25 mouse cellular contexts compared by ENCODE assay signal in the genomic region with DNA sequence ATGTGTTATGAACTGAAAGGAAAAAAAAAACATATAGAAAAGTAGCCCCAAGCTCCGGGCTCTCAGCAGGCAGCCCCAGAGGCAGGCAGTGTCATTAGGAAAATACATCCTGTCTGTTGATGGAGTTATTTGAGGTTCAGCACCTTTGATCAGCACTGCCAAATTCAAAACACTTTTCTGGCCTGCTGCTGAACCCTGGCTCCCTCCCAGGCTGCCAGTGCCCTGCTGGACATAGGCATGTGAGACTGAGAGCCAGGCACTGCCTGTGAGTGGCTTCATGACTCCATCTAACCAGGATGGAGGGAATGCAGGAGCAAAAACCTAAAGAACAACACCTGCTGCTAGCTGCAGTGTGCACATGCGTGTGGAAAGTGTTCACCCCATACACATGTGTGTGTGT.
DNase-seq lines count a peak whose midpoint lies in the region; ATAC-seq lines count a peak whose summit lies in the region.
"Had no signal": no experiment of that assay in that cellular context is flagged by ENCODE, and none has a peak within 500 bp of the region (broad histone marks: within the 10 kb centered on the region; RNA-seq: fewer than 3 reads in every experiment).

No protein-coding gene starts in this region.

- WGBS in heart, embryonic 12.5 days: 80% methylated on average over 2 of the region's 2 CpGs

- no peaks in the 10 kb centered on the region for H3K9me3 ChIP-seq in heart, embryonic 12.5 days (replicated peaks)
- H3K9me3 ChIP-seq: embryonic facial prominence, embryonic 12.5 days; kidney, embryonic 15.5 days; limb, embryonic 12.5 days; stomach, embryonic 15.5 days had no signal

- H3K36me3 ChIP-seq in heart, embryonic 12.5 days: no peaks in the 10 kb centered on the region
- H3K36me3 ChIP-seq: embryonic facial prominence, embryonic 12.5 days; kidney, embryonic 15.5 days; limb, embryonic 12.5 days; stomach, embryonic 15.5 days had no signal

- no peak overlapping the region for H3K27ac ChIP-seq in heart, embryonic 12.5 days (ENCODE audit: poor library complexity, severe bottlenecking)
- H3K27ac ChIP-seq: embryonic facial prominence, embryonic 12.5 days; hindbrain, postnatal 0 days; kidney, embryonic 15.5 days; stomach, embryonic 15.5 days had no signal

- H3K9ac ChIP-seq in heart, embryonic 12.5 days: no peak overlapping the region
- H3K9ac ChIP-seq: embryonic facial prominence, embryonic 12.5 days; forebrain, postnatal 0 days; kidney, embryonic 15.5 days; limb, embryonic 12.5 days; liver, postnatal 0 days; stomach, embryonic 15.5 days had no signal

- no peak overlapping the region for H3K4me3 ChIP-seq in heart, embryonic 12.5 days
- H3K4me3 ChIP-seq: embryonic facial prominence, embryonic 12.5 days; kidney, embryonic 15.5 days; limb, embryonic 12.5 days; stomach, embryonic 15.5 days had no signal

- DNase-seq in adrenal gland, postnatal 25 days: peak; percentile 28
- DNase-seq in adrenal gland, postnatal 4 days (ENCODE audit: low spot score in 2 of 2): no peak
- DNase-seq in heart, adult 8-10 months (ENCODE audit: low spot score): peak; percentile 16
- DNase-seq in brain, adult 2 months (ENCODE audit: low read depth, low spot score): peak; percentile 57
- peak; percentile 54 to 66 for DNase-seq in cerebellum, postnatal 10 days
- DNase-seq in Muller cell, postnatal 12 days (ENCODE audit: inconsistent ontology term): no peak
- DNase-seq in urinary bladder, postnatal 4 days (ENCODE audit: low spot score in 2 of 2): no peak
- DNase-seq: adrenal gland, adult 8-10 months; forebrain, postnatal 0 days; gastrocnemius, postnatal 14 days; kidney, postnatal 4 days; liver, postnatal 0 days; lung, postnatal 10 days; right cerebral cortex, adult 18-20 months; thymus, postnatal 25 days had no signal

- ATAC-seq in heart, embryonic 12.5 days (ENCODE audit: insufficient number of reproducible peaks, low FRiP score): no peak
- ATAC-seq: CD4-positive, CD25-positive, alpha-beta regulatory T cell, adult 4 months; hindbrain, postnatal 0 days; intestine, postnatal 0 days; liver, postnatal 0 days had no signal

- no peak overlapping the region for H3K4me2 ChIP-seq in heart, embryonic 12.5 days
- H3K4me2 ChIP-seq: embryonic facial prominence, embryonic 12.5 days; kidney, embryonic 15.5 days; limb, embryonic 12.5 days; liver, embryonic 11.5 days; midbrain, embryonic 11.5 days; stomach, embryonic 15.5 days had no signal

- H3K4me1 ChIP-seq in heart, embryonic 12.5 days (replicated peaks): peaks cover 12% of the 10 kb centered on the region; the same call in 1 of the 2 replicates
- H3K4me1 ChIP-seq: stomach, embryonic 15.5 days had no signal

- H3K27me3 ChIP-seq in heart, embryonic 12.5 days (replicated peaks): peaks cover 48% of the 10 kb centered on the region

Comparison
In these comparisons a context has a peak if more than half of its experiments do, and no peak if none do; other contexts are left out.
1. DNase-seq: peak in adrenal gland, postnatal 25 days (single experiment), heart, adult 8-10 months (single experiment), brain, adult 2 months (single experiment) and cerebellum, postnatal 10 days (2 of 2); none in adrenal gland, postnatal 4 days (0 of 2), Muller cell, postnatal 12 days (single experiment) and urinary bladder, postnatal 4 days (0 of 2).